Mouse (Mus musculus) mouse trophoblast stem cell (cell line): Measurements from ENCODE around the gene Alyref.

Experiments used
- in situ Hi-C, 2 experiments: fragments of 300-500 bp; cut with MseI, MboI; formaldehyde crosslinking; loops; 2 replicates in 1 of 2; 3 replicates in 1 of 2; pipeline ENCODE4 v1.15.1; 2025

Alyref gene

DNA sequence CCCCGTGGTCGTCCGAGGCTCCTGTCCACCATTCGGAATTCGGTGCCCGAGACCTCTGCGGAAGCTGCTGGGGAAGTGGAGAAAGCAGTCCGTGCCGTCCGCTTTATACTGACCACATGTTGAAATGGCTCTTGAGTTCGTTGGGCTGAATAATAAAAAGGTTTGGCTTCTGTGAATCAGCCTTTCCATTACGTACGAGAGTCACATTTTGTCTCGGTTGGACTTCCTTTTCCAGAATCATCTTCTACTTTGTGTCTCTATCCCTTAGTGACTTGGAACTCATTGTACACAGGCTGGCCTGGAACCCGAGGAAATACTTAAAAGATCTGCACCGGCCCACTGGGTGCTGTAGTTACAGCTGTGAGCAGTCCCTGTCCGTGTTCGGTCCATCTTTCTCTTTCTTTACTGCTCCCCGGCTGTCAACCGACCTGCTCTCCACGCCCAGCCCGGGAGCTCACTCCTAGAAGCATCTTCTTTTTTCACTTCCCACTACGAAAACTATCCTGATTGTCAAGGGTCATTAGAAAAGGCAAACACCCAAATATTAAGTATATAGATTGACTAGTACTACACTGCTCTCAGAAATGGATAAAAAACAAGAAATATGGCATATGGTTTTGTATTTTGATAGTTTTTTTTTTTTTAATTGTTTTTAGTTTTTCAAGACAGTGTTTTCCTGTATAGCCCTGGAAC lies 24.4 kb downstream of the Alyref start:
- in situ Hi-C loops: no loop called here

DNA sequence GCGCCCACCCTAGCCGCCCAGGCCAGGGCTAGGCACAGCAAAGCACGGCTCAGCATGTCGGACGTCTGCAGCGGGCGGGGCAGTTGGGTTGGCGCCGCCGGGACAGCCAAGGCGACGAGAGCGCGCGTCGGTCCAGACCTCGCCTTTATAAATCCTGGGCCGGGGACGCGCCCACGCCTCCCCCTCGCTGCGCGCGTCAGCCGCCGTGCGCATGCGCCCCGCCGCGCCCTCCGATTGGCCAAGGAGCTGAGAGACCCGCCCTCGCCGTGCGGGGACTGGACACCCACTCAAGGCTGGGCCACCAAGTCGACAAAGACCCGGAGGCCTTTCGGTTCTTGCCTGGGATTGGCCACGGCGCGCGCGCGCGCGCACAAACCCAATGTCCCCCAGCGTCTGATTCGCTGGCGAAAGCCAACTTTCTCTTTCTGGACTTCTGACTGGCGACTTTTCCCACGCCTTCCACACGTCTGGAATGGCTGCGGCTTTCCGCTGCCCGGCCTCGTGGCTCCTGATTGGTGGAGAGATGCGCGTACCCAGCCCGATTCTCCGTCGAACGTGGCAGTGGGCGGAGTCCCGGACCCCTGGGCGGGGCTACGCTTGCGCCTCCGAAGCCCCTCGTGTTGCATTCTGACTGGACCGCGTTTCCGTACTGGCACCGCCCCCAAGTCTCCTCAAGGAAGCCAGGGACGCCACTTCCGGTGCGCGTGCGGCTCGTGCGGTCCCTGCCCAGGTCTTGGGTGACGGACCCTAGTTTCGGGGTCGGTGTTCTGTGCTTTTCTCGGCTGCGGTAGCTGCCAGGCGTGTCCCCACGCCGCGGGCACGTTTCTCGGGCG lies 25.2 kb downstream of the Alyref start, which contains the start of gene P4hb:
P4hb (minus strand) TSS at position 502 of the 833 bp plus-strand sequence.
- in situ Hi-C loops: no loop called here

DNA sequence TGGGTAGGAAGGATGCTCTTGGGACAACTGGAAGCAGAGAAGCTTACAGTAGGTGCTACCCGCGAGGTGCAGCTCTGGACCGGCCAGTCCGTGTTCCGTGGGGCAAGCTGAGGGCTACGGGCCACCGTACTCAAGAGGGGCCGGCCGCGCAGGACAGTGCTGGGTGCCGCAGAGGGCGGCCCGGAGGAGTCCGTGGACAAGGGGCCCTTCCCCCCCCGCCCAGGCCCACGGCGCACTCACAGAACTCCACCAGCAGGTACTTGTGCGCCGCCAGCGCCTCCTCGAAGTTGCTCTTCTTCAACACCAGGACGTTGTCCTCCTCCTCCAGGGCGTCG lies 25.8 kb downstream of the Alyref start:
- in situ Hi-C loops: no loop called here

DNA sequence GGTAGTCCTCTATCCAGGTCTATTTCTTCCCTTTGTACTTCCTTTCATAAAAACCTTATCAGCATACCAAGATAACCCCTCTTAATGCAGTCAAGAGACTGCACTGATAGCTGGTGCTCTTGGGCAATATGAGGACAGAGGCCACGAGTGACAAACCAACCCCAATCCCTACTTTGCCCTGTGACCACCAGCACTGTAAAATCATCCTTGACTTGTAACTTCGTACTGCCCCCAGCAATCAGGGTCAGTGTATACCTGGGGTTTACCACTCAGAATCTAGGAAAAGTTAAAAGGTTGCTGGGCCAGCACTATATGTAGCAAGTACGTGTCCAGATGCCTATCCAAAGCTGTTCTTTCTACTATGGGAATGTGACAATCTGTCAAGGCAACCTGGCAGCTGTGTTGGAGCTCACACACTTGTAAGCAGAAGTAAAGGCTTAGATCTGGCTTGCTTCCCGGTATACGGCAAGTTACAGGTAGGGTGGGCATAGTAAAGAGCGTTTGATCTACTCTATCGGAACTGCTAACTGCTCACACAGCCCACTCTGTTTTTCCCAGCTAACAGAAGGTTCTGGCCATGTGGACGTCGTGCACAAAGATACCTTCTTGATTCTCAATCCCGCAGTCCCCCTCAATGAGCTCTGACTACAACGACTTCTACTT lies 26.3 kb downstream of the Alyref start:
- in situ Hi-C loops: no loop called here

DNA sequence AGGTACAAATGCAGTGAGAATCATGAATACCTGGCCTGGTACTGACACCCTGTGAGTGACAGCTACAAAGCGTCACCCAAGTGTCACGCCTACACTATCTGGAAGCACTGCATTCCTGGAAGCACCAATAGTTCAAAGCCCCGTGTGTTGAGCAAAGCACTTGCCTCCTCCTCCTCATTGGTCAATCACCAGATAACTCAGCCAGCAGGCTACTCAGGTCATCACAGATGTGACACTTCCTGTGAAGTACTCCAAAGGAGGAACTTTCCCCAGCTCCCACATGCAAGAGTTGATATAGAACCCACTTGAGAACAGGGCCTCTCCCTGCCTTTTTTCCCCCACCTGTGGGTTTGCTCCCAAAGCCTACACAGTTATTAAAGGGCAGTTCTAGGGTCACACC lies 27.0 kb downstream of the Alyref start:
- in situ Hi-C loops: no loop called here

DNA sequence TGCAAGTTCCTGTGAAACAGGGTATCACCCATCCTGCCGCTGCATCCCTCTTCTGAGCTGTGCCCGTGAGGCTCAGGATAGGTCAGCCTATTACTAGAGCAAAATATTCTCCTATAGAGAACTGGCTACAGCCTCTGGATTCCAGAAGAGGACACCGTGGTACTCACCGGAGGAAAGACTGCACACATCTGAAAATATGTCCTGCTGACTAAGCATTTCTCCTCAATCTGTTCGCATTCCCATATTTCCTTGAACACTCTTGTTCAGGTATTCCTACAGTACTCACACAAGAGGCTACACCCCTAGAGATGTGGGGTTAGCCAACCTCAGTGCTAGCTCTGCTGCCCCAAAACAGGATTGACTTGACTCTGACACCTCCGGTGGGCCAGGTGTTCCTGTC lies 29.8 kb downstream of the Alyref start:
- in situ Hi-C loops: no loop called here

DNA sequence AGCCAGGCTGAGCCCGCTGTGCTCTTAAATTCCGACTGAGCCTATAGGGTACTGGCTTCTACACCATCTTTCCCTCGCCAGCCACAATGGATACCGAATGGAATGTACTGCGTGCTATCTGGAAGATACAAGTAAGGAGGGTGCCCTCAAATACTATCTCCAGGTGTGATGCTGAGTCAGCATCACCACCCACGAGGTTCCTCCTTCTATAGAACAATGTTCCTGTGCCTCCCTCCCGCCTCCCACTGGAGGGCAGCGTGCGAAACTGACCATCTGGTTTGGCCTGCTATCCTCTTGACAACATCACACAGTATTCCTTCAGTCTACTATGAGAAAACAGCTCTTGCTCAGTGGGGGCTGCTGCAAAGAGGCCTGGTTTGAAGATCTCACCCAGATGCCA lies 33.1 kb downstream of the Alyref start:
- in situ Hi-C loops: no loop called here

DNA sequence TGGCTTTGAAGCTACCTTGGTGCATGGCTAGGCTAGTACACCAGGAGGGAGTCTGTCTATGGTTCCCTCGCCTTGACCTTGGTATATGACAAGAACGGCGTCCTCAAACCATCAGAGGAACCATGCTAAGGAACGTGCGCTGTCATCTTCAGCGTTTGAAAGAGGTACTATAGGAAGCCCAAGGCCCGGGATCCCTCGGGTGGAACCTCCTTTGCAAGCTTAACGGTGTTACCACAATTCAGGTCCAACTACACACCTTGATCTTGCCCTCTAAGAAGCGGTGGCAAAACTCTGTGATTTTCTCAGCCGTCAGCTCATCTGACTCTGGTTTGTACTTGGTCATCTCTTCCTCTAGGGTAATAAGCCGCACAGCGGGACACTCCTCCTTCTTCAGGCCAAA lies 35.2 kb downstream of the Alyref start:
- in situ Hi-C loops: no loop called here

DNA sequence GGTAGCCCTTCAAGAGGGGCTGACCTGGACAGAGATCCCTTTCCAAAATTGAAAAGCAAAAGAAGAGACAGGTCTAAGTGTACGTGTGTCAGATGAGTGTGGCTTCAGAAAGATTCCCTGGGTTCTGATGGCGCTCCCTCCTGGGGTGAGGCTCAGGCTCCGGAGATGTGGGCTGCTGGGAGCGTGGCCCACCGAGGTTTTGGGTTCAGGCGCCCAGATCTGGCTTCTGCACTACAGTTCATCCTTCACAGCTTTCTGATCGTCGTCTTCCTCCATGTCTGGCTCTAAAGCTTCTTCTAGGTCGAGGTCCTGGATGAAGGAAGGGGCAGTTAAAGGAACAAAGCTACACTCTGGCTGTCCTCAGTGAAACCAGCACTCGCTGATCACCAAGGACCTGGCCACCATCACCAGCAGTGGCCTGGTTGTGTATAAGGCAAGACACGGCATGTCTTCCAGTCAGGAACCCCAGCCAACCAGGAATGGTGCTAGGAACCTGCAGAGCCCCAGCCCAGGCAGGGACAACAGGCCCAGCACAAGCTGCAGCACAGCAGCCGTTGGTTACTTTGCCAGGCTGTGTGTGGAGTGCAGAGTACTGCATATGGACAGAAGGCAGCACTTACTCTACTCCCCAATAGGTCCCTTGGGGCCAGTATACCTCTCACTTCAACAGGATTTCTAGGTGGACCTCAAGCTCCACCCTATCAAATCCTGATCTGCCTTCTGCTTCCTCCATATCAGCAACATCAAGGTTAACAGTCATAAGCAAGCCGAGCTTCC lies 37.0 kb downstream of the Alyref start:
- in situ Hi-C loops: no loop called here

DNA sequence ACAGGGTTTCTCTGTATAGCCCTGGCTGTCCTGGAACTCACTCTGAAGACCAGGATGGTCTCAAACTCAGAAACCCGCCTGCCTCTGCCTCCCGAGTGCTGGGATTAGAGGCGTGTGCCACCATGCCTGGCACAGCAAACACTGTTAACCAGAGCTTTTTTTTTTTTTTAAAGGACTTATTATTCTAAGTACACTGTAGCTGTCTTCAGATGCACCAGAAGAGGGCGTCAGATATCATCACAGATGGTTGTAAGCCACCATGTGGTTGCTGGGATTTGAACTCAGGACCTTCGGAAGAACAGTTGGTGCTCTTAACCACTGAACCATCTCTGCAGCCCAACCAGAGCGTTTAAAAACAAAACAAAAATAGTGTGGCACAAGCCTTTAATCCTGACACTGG lies 39.3 kb downstream of the Alyref start:
- in situ Hi-C loops: loop anchor here in 1 of 2 experiments (5.0 kb wide), 1 partner anchor 37 kb away; no protein-coding TSS in a partner anchor

DNA sequence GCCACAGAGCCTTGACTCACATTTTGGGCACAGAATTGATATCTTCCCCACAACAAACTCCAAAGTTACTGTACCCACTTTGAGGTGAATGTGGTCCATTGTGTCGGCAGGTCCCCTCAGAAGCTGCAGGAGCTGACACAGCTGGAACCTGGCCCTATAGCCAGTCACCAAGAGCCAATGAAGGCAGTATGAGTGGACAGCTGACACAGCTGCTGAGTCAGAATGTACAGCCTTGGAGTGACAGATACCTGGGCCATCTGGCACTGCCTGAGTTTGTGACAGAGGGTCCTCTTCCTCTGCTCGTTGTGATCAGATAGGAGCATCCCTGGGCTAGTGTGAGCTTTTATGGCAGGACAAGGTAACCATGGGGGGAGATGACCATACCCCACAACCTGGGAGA lies 42.9 kb downstream of the Alyref start:
- in situ Hi-C loops: loop anchor here in 1 of 2 experiments (5.0 kb wide), 1 partner anchor 33 kb away; no protein-coding TSS in a partner anchor

DNA sequence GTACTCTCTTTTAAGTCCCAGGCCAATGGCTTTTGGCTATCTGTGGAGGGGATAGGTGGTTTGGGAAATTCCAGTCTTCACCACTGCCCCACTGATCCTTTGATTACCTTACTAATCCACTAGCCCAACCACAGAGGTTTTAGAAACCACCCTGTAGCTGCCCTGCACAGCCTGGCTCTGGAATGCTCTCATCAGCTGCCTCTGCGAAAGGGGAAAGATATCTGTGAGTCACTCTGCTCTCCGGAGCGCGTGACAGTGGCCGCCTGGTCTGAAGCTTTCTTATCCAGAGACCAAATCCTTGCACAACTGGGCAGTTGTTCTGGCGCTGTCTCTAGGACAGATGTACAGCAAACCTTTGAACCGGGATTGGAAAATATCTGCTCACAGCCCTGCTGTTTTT lies 43.3 kb downstream of the Alyref start:
- in situ Hi-C loops: loop anchor here in 1 of 2 experiments (5.0 kb wide), 1 partner anchor 33 kb away; no protein-coding TSS in a partner anchor

DNA sequence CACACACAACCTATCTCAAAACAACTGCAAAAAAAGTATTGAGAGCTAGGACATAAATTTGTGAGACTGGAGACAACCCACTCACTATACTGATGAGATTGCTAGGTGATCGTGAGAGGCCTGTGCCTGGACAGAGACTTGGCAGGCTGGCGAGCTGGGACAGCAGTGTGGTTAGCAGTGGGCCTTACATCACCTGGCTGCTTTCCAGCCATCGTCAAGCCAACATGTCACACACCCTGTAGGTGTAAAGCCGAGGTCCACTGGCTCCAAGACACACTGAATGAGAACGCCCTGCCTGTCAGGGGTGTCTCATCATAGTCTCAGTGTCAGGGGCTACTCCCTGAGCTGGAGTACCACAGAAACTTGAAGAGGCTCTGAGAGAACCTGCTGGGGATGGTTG lies 45.4 kb downstream of the Alyref start:
- in situ Hi-C loops: no loop called here

DNA sequence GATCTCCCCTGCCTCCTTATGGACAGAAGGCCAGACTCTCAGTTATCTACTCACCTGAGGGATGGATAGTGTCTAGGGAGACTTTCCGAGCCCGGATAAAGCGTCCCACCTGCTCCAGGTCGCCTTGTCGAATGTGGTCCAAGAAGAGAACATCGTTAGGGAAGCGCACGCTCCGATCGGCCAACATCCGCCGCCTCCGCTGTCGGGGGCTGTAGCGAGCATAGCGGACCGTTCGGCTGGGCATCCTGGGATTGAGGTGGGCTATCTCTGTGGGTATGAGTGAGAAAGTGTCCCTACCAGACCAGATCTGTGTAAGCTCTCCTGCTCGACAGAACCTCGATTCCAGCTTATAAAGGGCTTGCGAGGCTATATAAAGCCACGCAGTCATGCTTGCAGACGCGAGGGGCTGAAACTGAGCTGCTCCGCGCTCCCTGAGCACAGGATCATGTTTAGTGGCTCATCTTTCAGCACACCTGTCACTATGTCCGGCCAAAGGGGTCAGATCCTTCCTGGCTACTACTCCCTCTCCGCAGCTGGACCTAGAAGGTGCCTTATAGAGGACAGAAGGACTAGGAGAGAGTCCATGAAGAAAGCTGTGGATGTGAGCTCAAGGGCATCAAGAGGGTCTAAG lies 47.2 kb downstream of the Alyref start, which contains the start of gene Ppp1r27:
Ppp1r27 (minus strand) TSS at position 323 of the 631 bp plus-strand sequence.
- in situ Hi-C loops: no loop called here

DNA sequence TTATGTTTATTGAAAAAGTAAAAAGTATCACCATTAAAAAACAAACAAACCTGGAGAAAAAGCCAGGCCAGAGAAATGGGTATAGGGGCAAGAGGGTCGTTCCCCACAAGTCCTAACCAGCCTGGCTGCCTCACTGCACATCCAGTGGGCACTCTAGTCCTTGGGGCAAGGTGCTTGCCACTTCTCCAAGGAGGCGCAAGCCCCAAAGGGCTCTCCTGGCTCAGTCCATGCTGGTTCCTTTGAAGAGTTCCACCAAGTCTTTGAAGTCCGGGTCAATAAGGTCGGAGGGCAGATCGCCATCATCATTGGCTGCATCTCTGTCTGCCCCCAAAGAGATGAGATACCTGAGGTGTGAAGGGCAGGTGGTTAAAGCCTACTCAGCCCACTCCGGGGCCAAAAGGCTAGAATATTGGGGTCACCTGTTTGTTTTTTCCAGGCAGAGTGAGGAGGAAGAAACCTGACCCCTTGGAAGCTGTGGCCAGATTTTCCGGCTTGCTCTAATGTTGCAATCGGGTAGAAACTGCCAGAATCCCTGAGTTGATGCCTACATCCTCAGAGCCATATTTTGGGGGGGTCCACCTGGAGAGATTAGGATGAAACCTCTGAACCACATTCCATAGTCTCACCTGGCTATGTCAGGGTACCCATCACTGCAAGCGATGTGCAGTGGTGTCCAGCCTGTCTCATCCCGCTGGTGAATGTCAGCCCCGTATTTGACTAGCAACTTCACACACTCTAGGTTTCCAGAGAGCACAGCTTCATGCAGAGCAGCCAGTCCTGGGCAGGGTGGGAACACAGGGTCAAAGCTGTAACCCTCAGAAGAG lies 48.0 kb downstream of the Alyref start:
- in situ Hi-C loops: no loop called here

DNA sequence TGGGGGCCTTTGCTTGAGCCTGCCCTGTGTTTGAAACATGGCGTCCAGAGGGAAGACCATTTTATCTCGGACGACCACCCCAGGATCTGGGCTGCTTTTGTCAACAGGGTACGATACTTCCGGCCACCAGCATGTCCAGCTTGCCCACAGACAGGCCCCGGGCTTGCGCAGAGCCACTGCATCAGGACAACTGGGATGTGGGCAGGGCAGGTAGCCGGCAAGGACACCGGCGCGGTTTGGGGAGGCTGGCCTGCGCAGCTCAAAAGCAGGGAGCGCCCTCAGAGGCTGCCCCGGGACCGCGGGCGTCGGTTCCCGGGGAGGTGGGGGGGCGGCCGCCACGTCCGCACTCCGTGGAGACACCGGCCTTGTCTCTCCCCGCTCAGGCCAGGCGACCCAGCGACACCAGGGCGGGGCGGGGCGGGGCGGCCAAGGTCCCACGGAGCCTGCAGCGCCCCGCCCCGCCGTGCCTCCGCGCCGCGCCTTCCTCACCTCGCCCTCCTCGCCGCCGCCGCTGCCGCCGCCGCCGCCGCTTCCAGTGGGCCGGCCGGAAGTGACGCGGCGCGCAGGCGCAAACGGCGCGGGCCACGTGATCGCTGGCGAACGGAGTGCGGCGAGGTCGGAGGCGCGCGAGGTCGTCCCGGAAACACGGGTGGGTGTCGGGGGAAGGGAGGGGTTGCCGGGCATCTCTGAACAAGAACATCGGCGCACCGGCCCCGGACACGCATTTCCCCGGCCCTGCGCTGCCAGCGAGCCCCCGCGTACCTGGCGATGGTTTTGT lies 48.8 kb downstream of the Alyref start, which contains the start of gene Mcrip1:
Mcrip1 (minus strand) TSS at position 560 of the 778 bp plus-strand sequence.
- in situ Hi-C loops: no loop called here

DNA sequence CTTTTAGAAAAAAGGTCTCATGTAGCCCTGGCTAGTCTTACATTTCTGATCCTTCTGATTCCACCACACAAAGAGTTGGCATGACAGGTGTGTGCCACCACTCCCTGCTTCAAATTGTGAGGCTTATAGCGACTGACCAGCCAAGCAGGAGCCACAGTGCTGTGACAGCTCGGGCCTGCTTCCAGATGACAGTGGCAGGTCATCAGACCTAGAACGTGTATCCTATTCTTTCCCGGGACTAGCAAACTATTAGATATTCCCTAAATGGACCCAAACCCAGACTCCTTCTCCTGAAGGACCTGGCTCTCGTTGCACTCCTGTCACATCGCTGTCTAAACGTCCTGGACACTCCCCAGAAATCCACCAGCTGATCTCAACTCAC lies 49.4 kb downstream of the Alyref start:
- in situ Hi-C loops: no loop called here

DNA sequence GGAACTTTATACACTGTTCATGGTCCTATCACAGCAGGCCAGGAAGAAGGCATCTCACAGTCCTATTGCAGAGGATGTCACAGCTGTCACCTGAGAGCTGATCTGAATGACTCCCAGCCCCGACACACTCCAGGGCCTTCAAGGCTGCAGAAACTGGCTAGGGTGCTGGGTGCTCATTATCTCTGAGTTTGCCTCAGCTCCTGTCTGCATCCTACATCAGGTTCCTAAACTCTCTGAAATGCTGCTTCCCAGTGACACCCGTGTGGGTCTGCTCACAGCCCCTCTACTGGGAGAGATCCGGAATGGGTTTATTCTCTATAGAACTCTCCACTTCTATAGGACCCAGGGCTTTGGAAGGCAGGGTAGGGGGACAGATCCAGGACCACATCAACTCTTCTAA lies 50.0 kb downstream of the Alyref start:
- in situ Hi-C loops: no loop called here

DNA sequence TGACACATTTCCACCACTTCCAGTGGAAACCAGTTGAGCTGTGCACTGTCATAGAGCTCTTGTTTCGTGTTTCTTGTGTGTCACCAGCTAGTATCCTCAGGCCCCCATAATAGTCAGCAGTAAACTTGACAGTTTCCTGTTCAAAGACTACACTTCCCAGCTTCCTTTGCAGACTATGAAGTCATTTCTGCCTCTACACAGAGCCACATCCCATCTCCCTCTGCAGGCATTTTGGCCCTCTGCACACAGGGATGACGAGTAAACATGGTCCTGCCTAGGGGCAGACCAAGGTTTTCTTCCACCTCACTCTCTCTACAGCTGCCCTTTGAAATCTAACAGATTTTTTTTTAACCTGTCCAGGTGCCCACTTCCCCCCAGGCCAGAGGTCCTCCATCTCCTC lies 50.7 kb downstream of the Alyref start:
- in situ Hi-C loops: no loop called here
